Mouse (Mus musculus) MEL (cell line): ENCODE results near the gene Ogfod1. TPM values are rescaled to one million over a fixed set of nuclear protein-coding genes. Genes with fewer than 3 reads are reported as not detected.

Experiments
- BHLHE40 ChIP-seq: IDR thresholded peaks from 2 replicates; pipeline ENCODE4 v1.6.1; 2012; ENCODE audit warnings: low read depth, mild to moderate bottlenecking, inconsistent platforms, low read length, improper control_type of control experiment, borderline replicate concordance
- CTCF ChIP-seq, 3 experiments: IDR thresholded peaks in 2 of 3; conservative IDR thresholded peaks in 1 of 3; 2 replicates each; pipeline ENCODE4 v1.5.1; 2011 to 2012; ENCODE audit warnings: low read length in 3 of 3, low read depth in 2 of 3, mild to moderate bottlenecking in 2 of 3, improper control_type of control experiment in 1 of 3, inconsistent platforms in 1 of 3, mixed read lengths in 1 of 3, moderate library complexity in 1 of 3; ENCODE audit not compliant: control insufficient read depth in 1 of 3, insufficient read depth in 1 of 3, poor library complexity in 1 of 3, severe bottlenecking in 1 of 3
- EP300 ChIP-seq, 2 experiments: IDR thresholded peaks; 2 replicates each; pipeline ENCODE4 v1.6.1; 2011; ENCODE audit warnings: improper control_type of control experiment in 2 of 2, low read length in 2 of 2, low read depth in 1 of 2, mild to moderate bottlenecking in 1 of 2
- GATA1 ChIP-seq: IDR thresholded peaks from 2 replicates; pipeline ENCODE4 v1.6.1; 2011; ENCODE audit warnings: low read depth, low read length, improper control_type of control experiment
- HCFC1 ChIP-seq: IDR thresholded peaks from 2 replicates; pipeline ENCODE4 v1.6.1; 2012; ENCODE audit warnings: low read depth, mild to moderate bottlenecking, inconsistent platforms, low read length, improper control_type of control experiment, moderate library complexity
- MAFK ChIP-seq: IDR thresholded peaks from 2 replicates; pipeline ENCODE4 v1.6.1; 2011; ENCODE audit warnings: low read depth, mild to moderate bottlenecking, low read length, improper control_type of control experiment, borderline replicate concordance
- MAX ChIP-seq: IDR thresholded peaks from 2 replicates; pipeline ENCODE4 v1.6.1; 2011; ENCODE audit warnings: low read length, improper control_type of control experiment
- MEF2A ChIP-seq: IDR thresholded peaks from 2 replicates; pipeline ENCODE4 v1.6.1; 2014; ENCODE audit warnings: low read depth, mild to moderate bottlenecking, inconsistent platforms, low read length, improper control_type of control experiment; ENCODE audit not compliant: poor library complexity, insufficient replicate concordance, severe bottlenecking; ENCODE audit errors: extremely low read depth
- MXI1 ChIP-seq: IDR thresholded peaks from 2 replicates; pipeline ENCODE4 v1.6.1; 2011; ENCODE audit warnings: mild to moderate bottlenecking, low read depth, low read length, improper control_type of control experiment
- MYC ChIP-seq: IDR thresholded peaks from 2 replicates; pipeline ENCODE4 v1.6.1; 2011; ENCODE audit warnings: low read depth, mild to moderate bottlenecking, low read length, improper control_type of control experiment, moderate library complexity
- NRF1 ChIP-seq: IDR thresholded peaks from 2 replicates; pipeline ENCODE4 v1.6.1; 2014; ENCODE audit warnings: low read depth, mild to moderate bottlenecking, inconsistent platforms, low read length, improper control_type of control experiment, moderate library complexity; ENCODE audit not compliant: poor library complexity, insufficient read depth, severe bottlenecking
- POLR2A ChIP-seq, 2 experiments: IDR thresholded peaks; 2 replicates each; pipeline ENCODE4 v1.6.1; 2011 to 2012; ENCODE audit warnings: low read length in 2 of 2, mild to moderate bottlenecking in 2 of 2, control low read depth in 1 of 2, improper control_type of control experiment in 1 of 2, low read depth in 1 of 2, moderate library complexity in 1 of 2; ENCODE audit not compliant: control insufficient read depth in 1 of 2, insufficient read depth in 1 of 2, poor library complexity in 1 of 2
- POLR2AphosphoS2 ChIP-seq: IDR thresholded peaks from 2 replicates; pipeline ENCODE4 v1.6.1; 2011; ENCODE audit warnings: low read length, improper control_type of control experiment
- SMC3 ChIP-seq: IDR thresholded peaks from 2 replicates; pipeline ENCODE4 v1.6.1; 2011; ENCODE audit warnings: low read depth, low read length, improper control_type of control experiment
- TBP ChIP-seq: IDR thresholded peaks from 2 replicates; pipeline ENCODE4 v1.8.0; 2011; ENCODE audit warnings: low read depth, low read length, improper control_type of control experiment
- TCF12 ChIP-seq: IDR thresholded peaks from 2 replicates; pipeline ENCODE4 v1.6.1; 2014; ENCODE audit warnings: low read depth, mild to moderate bottlenecking, inconsistent platforms, low read length, improper control_type of control experiment, moderate library complexity
- USF1 ChIP-seq: IDR thresholded peaks from 2 replicates; pipeline ENCODE4 v1.6.1; 2014; ENCODE audit warnings: low read depth, mild to moderate bottlenecking, inconsistent platforms, low read length, improper control_type of control experiment, moderate library complexity
- ZC3H11A ChIP-seq: IDR thresholded peaks from 2 replicates; pipeline ENCODE4 v1.6.1; 2012; ENCODE audit warnings: low read depth, mild to moderate bottlenecking, inconsistent platforms, low read length, improper control_type of control experiment
- ZKSCAN1 ChIP-seq: IDR thresholded peaks from 2 replicates; pipeline ENCODE4 v1.6.1; 2012; ENCODE audit warnings: low read depth, mild to moderate bottlenecking, inconsistent platforms, low read length, improper control_type of control experiment, moderate library complexity
- ZMIZ1 ChIP-seq: IDR thresholded peaks from 2 replicates; pipeline ENCODE4 v1.6.1; 2012; ENCODE audit warnings: low read depth, mild to moderate bottlenecking, inconsistent platforms, low read length, improper control_type of control experiment, moderate library complexity
- ZNF384 ChIP-seq: IDR thresholded peaks from 2 replicates; pipeline ENCODE4 v1.6.1; 2012; ENCODE audit warnings: low read depth, mild to moderate bottlenecking, inconsistent platforms, low read length, improper control_type of control experiment
- polyA plus RNA-seq, 2 experiments: library from polyadenylated mRNA; stranded (reverse) in 1 of 2; unstranded in 1 of 2; fragments of >175 nt in 1 of 2; fragments of >200 nt in 1 of 2; gene quantifications; 2 replicates each; pipeline versions ENCODE4 v1.2.1 to v1.2.4; 2012; ENCODE audit warnings: low replicate concordance in 2 of 2, low read depth in 1 of 2; ENCODE audit not compliant: insufficient read length in 2 of 2, insufficient read depth in 1 of 2, missing spikeins in 1 of 2
- total RNA-seq: library from RNA; depleted of rRNA; stranded (reverse); fragments of 300-350 nt; gene quantifications from 2 replicates; pipeline ENCODE4 v1.2.3, GENCODE M21; 2012

The Ogfod1 gene
- total and polyA plus RNA-seq, 3 experiments, result 16.3 to 30.0 TPM; not detected in 1

DNA sequence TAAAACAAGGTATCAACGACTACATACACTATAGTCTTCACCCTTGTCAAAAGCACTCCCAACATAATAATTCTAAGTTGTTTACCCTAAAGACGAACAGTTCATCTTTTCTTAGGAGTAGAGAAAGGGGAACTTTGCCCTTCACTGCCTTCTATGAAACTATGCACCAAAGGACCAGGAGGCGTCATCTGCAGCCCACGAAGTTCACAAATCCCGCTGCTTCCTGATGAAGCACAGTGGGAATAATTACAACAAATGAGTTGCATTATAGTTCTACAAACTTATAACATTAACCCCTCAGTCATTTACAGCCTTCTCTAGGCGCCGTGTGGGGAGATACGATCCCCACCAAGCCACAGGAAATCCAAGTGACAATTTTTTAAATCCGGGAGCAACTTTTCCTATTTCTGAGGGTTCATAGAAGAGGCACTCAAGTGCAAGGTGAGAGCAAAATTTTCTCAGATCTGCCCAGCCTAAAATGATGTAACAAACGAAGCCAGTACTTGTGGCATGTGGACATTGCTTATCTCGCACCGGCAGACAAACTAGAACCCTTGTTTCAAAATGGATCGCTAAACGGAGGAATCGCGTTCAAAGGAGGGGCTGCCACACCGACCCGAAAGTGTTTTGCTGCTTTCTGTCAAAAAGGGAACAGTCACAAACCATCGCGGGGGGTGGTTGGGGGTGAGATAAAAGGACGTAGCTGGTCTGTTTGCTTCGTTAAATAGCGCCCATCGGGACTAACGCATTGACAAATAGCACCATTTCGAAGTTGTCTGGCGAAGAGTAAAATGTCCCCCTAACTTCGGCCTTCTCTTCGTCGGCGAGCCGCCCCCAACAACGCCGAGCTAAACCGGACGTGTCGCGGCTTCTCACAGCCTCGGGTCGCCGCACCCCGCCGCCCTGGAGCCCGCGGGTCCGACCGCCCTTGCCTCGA, 25.7 kb upstream of the Ogfod1 start (continued):
- TF ChIP-seq BHLHE40, result 0 out of 2 replicates have a peak, but pooled peaks have one; percentile 34
- peak; percentile 8 to 69; a peak in 3 of 4 replicates for TF ChIP-seq EP300 (IDR thresholded peaks at IDR 0.05; ENCODE audit: low read depth in 1 of 2, low read length in 2 of 2)
- no peak for TF ChIP-seq ZNF384
- TF ChIP-seq TCF12, result peak; percentile 56; the same call in 1 of the 2 replicates
- peak in 1 of 2 experiments; percentile 48; a peak in 1 of 4 replicates for TF ChIP-seq POLR2A (IDR thresholded peaks at IDR 0.05; ENCODE audit: control insufficient read depth in 1 of 2, insufficient read depth in 1 of 2, low read depth in 1 of 2, low read length in 2 of 2, poor library complexity in 1 of 2)
- TF ChIP-seq ZKSCAN1, result no peak; the same call in 1 of the 2 replicates
- peak; percentile 60; the same call in 1 of the 2 replicates for TF ChIP-seq MAX
- TF ChIP-seq POLR2AphosphoS2, result no peak; the same call in 1 of the 2 replicates
- TF ChIP-seq TBP, result peak; percentile 66; the same call in 1 of the 2 replicates
- no peak for TF ChIP-seq USF1
- peak; percentile 65 for TF ChIP-seq GATA1
- no peak; a peak in 1 of 6 replicates for TF ChIP-seq CTCF (IDR thresholded peaks at IDR 0.05 in 2 of 3, conservative IDR thresholded peaks at IDR 0.05 in 1 of 3; ENCODE audit: control insufficient read depth in 1 of 3, insufficient read depth in 1 of 3, low read depth in 2 of 3, low read length in 3 of 3, poor library complexity in 1 of 3, severe bottlenecking in 1 of 3)
- TF ChIP-seq MAFK, result no peak
- TF ChIP-seq ZMIZ1, result no peak
- peak; percentile 85 for TF ChIP-seq MXI1
- TF ChIP-seq NRF1, result no peak
- no peak for TF ChIP-seq SMC3
- TF ChIP-seq ZC3H11A, result no peak
- TF ChIP-seq MYC, result peak; percentile 79; the same call in 1 of the 2 replicates
- TF ChIP-seq MEF2A, result no peak
- TF ChIP-seq HCFC1, result no peak; the same call in 1 of the 2 replicates
